Mouse (Mus musculus) forelimb bud, embryonic 11.5 days (tissue): ENCODE results near the gene Rbfox1.

Experiments used
- DNase-seq: peaks from one replicate; pipeline ENCODE4 v3.0.0-alpha.2; 2012; ENCODE audit warnings: low read depth, low spot score

Gene Rbfox1

GRCm38 (mm10) chr16:6095604-6096372 is 210.6 kb downstream of the Rbfox1 start:
- no peak for DNase-seq

- DNase-seq: no peak
Observed at GRCm38 (mm10) chr16:6097244-6098040, 212.3 kb downstream of the Rbfox1 start.

- no peak for DNase-seq
Observed at GRCm38 (mm10) chr16:6098116-6098515, 213.0 kb downstream of the Rbfox1 start.

GRCm38 (mm10) chr16:6099598-6099997 is 214.4 kb downstream of the Rbfox1 start:
- no peak for DNase-seq

GRCm38 (mm10) chr16:6100421-6100877 is 215.3 kb downstream of the Rbfox1 start:
- DNase-seq: no peak

- no peak for DNase-seq
Observed at GRCm38 (mm10) chr16:6103713-6104112, 218.6 kb downstream of the Rbfox1 start.

- no peak for DNase-seq
Observed at GRCm38 (mm10) chr16:6110121-6110520, 225.0 kb downstream of the Rbfox1 start.

GRCm38 (mm10) chr16:6113836-6114475 is 228.8 kb downstream of the Rbfox1 start:
- no peak for DNase-seq

GRCm38 (mm10) chr16:6119472-6119871 is 234.3 kb downstream of the Rbfox1 start:
- no peak for DNase-seq

GRCm38 (mm10) chr16:6121232-6121631 is 236.1 kb downstream of the Rbfox1 start:
- no peak for DNase-seq

- no peak for DNase-seq
Observed at GRCm38 (mm10) chr16:6122859-6123258, 237.7 kb downstream of the Rbfox1 start.

GRCm38 (mm10) chr16:6128314-6128713 is 243.2 kb downstream of the Rbfox1 start:
- no peak for DNase-seq

GRCm38 (mm10) chr16:6135016-6135415 is 249.9 kb downstream of the Rbfox1 start:
- DNase-seq: no peak

- no peak for DNase-seq
Observed at GRCm38 (mm10) chr16:6139432-6139831, 254.3 kb downstream of the Rbfox1 start.

GRCm38 (mm10) chr16:6147957-6148356 is 262.8 kb downstream of the Rbfox1 start:
- DNase-seq: no peak

GRCm38 (mm10) chr16:6149345-6149744 is 264.2 kb downstream of the Rbfox1 start:
- DNase-seq: no peak

GRCm38 (mm10) chr16:6155556-6155955 is 270.4 kb downstream of the Rbfox1 start:
- no peak for DNase-seq

- no peak for DNase-seq
Observed at GRCm38 (mm10) chr16:6164476-6164875, 279.3 kb downstream of the Rbfox1 start.

GRCm38 (mm10) chr16:6169346-6169745 is 284.2 kb downstream of the Rbfox1 start:
- DNase-seq: no peak

GRCm38 (mm10) chr16:6180819-6181218 is 295.7 kb downstream of the Rbfox1 start:
- DNase-seq: no peak

GRCm38 (mm10) chr16:6182329-6182728 is 297.2 kb downstream of the Rbfox1 start:
- DNase-seq: no peak

- DNase-seq: no peak
Observed at GRCm38 (mm10) chr16:6192358-6192757, 307.2 kb downstream of the Rbfox1 start.
